9 mouse cellular contexts compared by ENCODE assay signal in genomic region chr6:108306910-108307584, GRCm38 (mm10).
DNase-seq lines count a peak whose midpoint lies in the region; ATAC-seq and TF ChIP-seq lines count a peak whose summit lies in the region.
"Had no signal": no experiment of that assay in that cellular context is flagged by ENCODE, and none has a peak within 500 bp of the region (broad histone marks: within the 10 kb centered on the region; RNA-seq: fewer than 3 reads in every experiment).

No protein-coding gene starts in this region.

- ATAC-seq in heart, embryonic 12.5 days (ENCODE audit: insufficient number of reproducible peaks, low FRiP score), result no peak
- ATAC-seq in liver, embryonic 16.5 days (ENCODE audit: low read depth), result peak; percentile 37
- no peak for ATAC-seq in stomach, postnatal 0 days (ENCODE audit: low FRiP score, low TSS enrichment)
- no peak for ATAC-seq in forebrain, embryonic 14.5 days

- peaks cover 56% of the 10 kb centered on the region for H3K4me1 ChIP-seq in heart, embryonic 12.5 days (replicated peaks)
- peaks cover 4% of the 10 kb centered on the region for H3K4me1 ChIP-seq in liver, embryonic 16.5 days (ENCODE audit: control insufficient read depth, low read depth, low read length)
- peaks cover 3% of the 10 kb centered on the region; the same call in 1 of the 2 replicates for H3K4me1 ChIP-seq in stomach, postnatal 0 days (replicated peaks; ENCODE audit: control insufficient read depth, insufficient read depth)
- no peaks in the 10 kb centered on the region for H3K4me1 ChIP-seq in forebrain, embryonic 14.5 days (ENCODE audit: control insufficient read depth, insufficient read depth, low read length)

- no peak for TF ChIP-seq CTCF in layer of hippocampus, adult 2 months (conservative IDR thresholded peaks at IDR 0.05)
- TF ChIP-seq CTCF in stomach, postnatal 0 days (IDR thresholded peaks at IDR 0.05; ENCODE audit: low read depth), result no peak

- no peaks in the 10 kb centered on the region for H3K9me3 ChIP-seq in heart, embryonic 12.5 days (replicated peaks)
- no peaks in the 10 kb centered on the region for H3K9me3 ChIP-seq in liver, embryonic 16.5 days (replicated peaks; ENCODE audit: control insufficient read depth, low read length)
- no peaks in the 10 kb centered on the region for H3K9me3 ChIP-seq in stomach, postnatal 0 days (ENCODE audit: control insufficient read depth, low read length)
- H3K9me3 ChIP-seq in forebrain, embryonic 14.5 days (replicated peaks; ENCODE audit: control insufficient read depth, low read length), result no peaks in the 10 kb centered on the region

- no peak overlapping the region for H3K4me3 ChIP-seq in layer of hippocampus, adult 2 months
- H3K4me3 ChIP-seq in heart, embryonic 12.5 days, result no peak overlapping the region
- peak overlapping the region; percentile 32 for H3K4me3 ChIP-seq in liver, embryonic 16.5 days (ENCODE audit: low read depth, low read length)
- H3K4me3 ChIP-seq in stomach, postnatal 0 days (ENCODE audit: low read depth, low read length), result no peak overlapping the region
- H3K4me3 ChIP-seq in forebrain, embryonic 14.5 days (ENCODE audit: low read depth, low read length), result no peak overlapping the region

- WGBS in heart, embryonic 12.5 days, result 42% methylated on average over 9 of the region's 9 CpGs
- 11% methylated on average over 9 of the region's 9 CpGs for WGBS in liver, embryonic 16.5 days (ENCODE audit: insufficient replicate concordance)
- WGBS in stomach, postnatal 0 days, result 54% methylated on average over 9 of the region's 9 CpGs
- WGBS in forebrain, embryonic 14.5 days, result 72% methylated on average over 9 of the region's 9 CpGs

- TF ChIP-seq EP300 in stomach, postnatal 0 days (optimal IDR thresholded peaks at IDR 0.05), result no peak

- H3K27me3 ChIP-seq in heart, embryonic 12.5 days (replicated peaks), result no peaks in the 10 kb centered on the region
- no peaks in the 10 kb centered on the region for H3K27me3 ChIP-seq in liver, embryonic 16.5 days (ENCODE audit: control insufficient read depth, insufficient read depth, low read depth, low read length)
- H3K27me3 ChIP-seq in stomach, postnatal 0 days (ENCODE audit: control insufficient read depth, insufficient read depth, low read length), result no peaks in the 10 kb centered on the region
- no peaks in the 10 kb centered on the region for H3K27me3 ChIP-seq in forebrain, embryonic 14.5 days (replicated peaks; ENCODE audit: control insufficient read depth, insufficient read depth, low read length)

- no peak for DNase-seq in layer of hippocampus, adult 2 months (ENCODE audit: low spot score in 2 of 2)
- DNase-seq in layer of hippocampus, adult 9-10 months (ENCODE audit: low spot score), result no peak
- DNase-seq in stomach, postnatal 0 days (ENCODE audit: low spot score), result no peak
- DNase-seq in left cerebral cortex, adult 9 months (ENCODE audit: low spot score in 2 of 2), result no peak
- DNase-seq in forebrain, embryonic 14.5 days (ENCODE audit: low spot score), result no peak
- DNase-seq in frontal cortex, postnatal 10 days (ENCODE audit: low spot score in 2 of 2), result no peak

- H3K4me2 ChIP-seq in heart, embryonic 12.5 days, result peak overlapping the region; percentile 69
- peak overlapping the region; percentile 40 for H3K4me2 ChIP-seq in liver, embryonic 16.5 days (ENCODE audit: low read depth, low read length)
- H3K4me2 ChIP-seq in stomach, postnatal 0 days (replicated peaks; ENCODE audit: low read depth), result no peak overlapping the region
- no peak overlapping the region for H3K4me2 ChIP-seq in forebrain, embryonic 14.5 days (ENCODE audit: low read length)
- H3K4me2 ChIP-seq: hindbrain, embryonic 14.5 days had no signal

- H3K9ac ChIP-seq in heart, embryonic 12.5 days, result no peak overlapping the region
- no peak overlapping the region for H3K9ac ChIP-seq in liver, embryonic 16.5 days (ENCODE audit: low read depth, low read length)
- H3K9ac ChIP-seq in stomach, postnatal 0 days (ENCODE audit: low read length), result no peak overlapping the region
- no peak overlapping the region for H3K9ac ChIP-seq in forebrain, embryonic 14.5 days (ENCODE audit: low read length)
- H3K9ac ChIP-seq: hindbrain, embryonic 14.5 days had no signal

- H3K36me3 ChIP-seq in heart, embryonic 12.5 days, result no peaks in the 10 kb centered on the region
- H3K36me3 ChIP-seq in liver, embryonic 16.5 days (ENCODE audit: control insufficient read depth, insufficient read depth), result no peaks in the 10 kb centered on the region
- no peaks in the 10 kb centered on the region for H3K36me3 ChIP-seq in stomach, postnatal 0 days (ENCODE audit: control insufficient read depth, insufficient read depth, low read length)
- no peaks in the 10 kb centered on the region for H3K36me3 ChIP-seq in forebrain, embryonic 14.5 days (ENCODE audit: control insufficient read depth, insufficient read depth, low read length)

- peak overlapping the region; percentile 90 for H3K27ac ChIP-seq in layer of hippocampus, adult 2 months
- peak overlapping the region; percentile 90 for H3K27ac ChIP-seq in heart, embryonic 12.5 days (ENCODE audit: poor library complexity, severe bottlenecking)
- peak overlapping the region; percentile 3 for H3K27ac ChIP-seq in liver, embryonic 16.5 days (ENCODE audit: low read length)
- peak overlapping the region; percentile 85 for H3K27ac ChIP-seq in stomach, postnatal 0 days (replicated peaks)
- no peak overlapping the region for H3K27ac ChIP-seq in forebrain, embryonic 14.5 days (ENCODE audit: low read depth, low read length)
- H3K27ac ChIP-seq: hindbrain, embryonic 14.5 days had no signal

Comparison
In these comparisons a context has a peak if more than half of its experiments do, and no peak if none do; other contexts are left out.
1. H3K4me2 ChIP-seq: peak in heart, embryonic 12.5 days (single experiment) and liver, embryonic 16.5 days (single experiment); none in stomach, postnatal 0 days (single experiment) and forebrain, embryonic 14.5 days (single experiment).